Mouse (Mus musculus) urinary bladder, adult 18-20 months (tissue): ENCODE measurements around the gene Evi5.

Experiments used
- DNase-seq, 2 experiments: peaks; one replicate each; pipeline ENCODE4 v3.0.0; 2022; ENCODE audit warnings: low spot score in 2 of 2, mixed read lengths in 2 of 2

The Evi5 gene

GRCm38 (mm10) chr5:107749229-107749916 is 125.5 kb downstream of the Evi5 start:
- no peak for DNase-seq

GRCm38 (mm10) chr5:107739023-107739422 is 135.9 kb downstream of the Evi5 start:
- DNase-seq: no peak

- DNase-seq: no peak
Measured at GRCm38 (mm10) chr5:107738296-107738695, 136.6 kb downstream of the Evi5 start.

GRCm38 (mm10) chr5:107736171-107736570 is 138.7 kb downstream of the Evi5 start:
- no peak for DNase-seq

- no peak for DNase-seq
Measured at GRCm38 (mm10) chr5:107731844-107732243, 143.1 kb downstream of the Evi5 start.

GRCm38 (mm10) chr5:107731408-107731807 is 143.5 kb downstream of the Evi5 start:
- DNase-seq: no peak

- DNase-seq: no peak
Measured at GRCm38 (mm10) chr5:107727007-107727402, 147.9 kb downstream of the Evi5 start.

GRCm38 (mm10) chr5:107726281-107727006 is 148.5 kb downstream of the Evi5 start:
- DNase-seq: peak in 1 of 2 experiments; percentile 17

GRCm38 (mm10) chr5:107725435-107726261 is 149.3 kb downstream of the Evi5 start, which contains the start of gene Gfi1:
Gene Gfi1 (minus strand): TSS chr5:107726036.
- DNase-seq: peak in 1 of 2 experiments; percentile 25

- peak in 1 of 2 experiments; percentile 34 for DNase-seq
Measured at GRCm38 (mm10) chr5:107724661-107725434, 150.1 kb downstream of the Evi5 start.

- DNase-seq: peak in 1 of 2 experiments; percentile 16
Measured at GRCm38 (mm10) chr5:107723541-107724511, 151.1 kb downstream of the Evi5 start.

- peak in 1 of 2 experiments; percentile 45 for DNase-seq
Measured at GRCm38 (mm10) chr5:107722661-107723532, 152.0 kb downstream of the Evi5 start.

- peak in 1 of 2 experiments; percentile 22 for DNase-seq
Measured at GRCm38 (mm10) chr5:107721638-107722011, 153.3 kb downstream of the Evi5 start.

- peak in 1 of 2 experiments; percentile 18 for DNase-seq
Measured at GRCm38 (mm10) chr5:107720991-107721637, 153.8 kb downstream of the Evi5 start.

GRCm38 (mm10) chr5:107720511-107720910 is 154.4 kb downstream of the Evi5 start:
- DNase-seq: no peak

GRCm38 (mm10) chr5:107719786-107720185 is 155.1 kb downstream of the Evi5 start:
- DNase-seq: no peak

GRCm38 (mm10) chr5:107719209-107719608 is 155.7 kb downstream of the Evi5 start:
- no peak for DNase-seq

GRCm38 (mm10) chr5:107717871-107718361 is 157.0 kb downstream of the Evi5 start:
- no peak for DNase-seq
